Mouse (Mus musculus) CH12F3 (cell line): ENCODE results near the gene Pnpla5.
"Not testable (repeated sequence)": the region's sequence is repeated elsewhere in the genome, so short reads cannot be mapped to it uniquely, and the experiment has no call there.

Experiments used
- in situ Hi-C: fragments of 300-500 bp; cut with MboI; formaldehyde crosslinking; loops from 2 replicates; pipeline ENCODE4 v1.14.3; 2020; ENCODE audit warnings: low sequenced_read_pairs

Gene Pnpla5

DNA sequence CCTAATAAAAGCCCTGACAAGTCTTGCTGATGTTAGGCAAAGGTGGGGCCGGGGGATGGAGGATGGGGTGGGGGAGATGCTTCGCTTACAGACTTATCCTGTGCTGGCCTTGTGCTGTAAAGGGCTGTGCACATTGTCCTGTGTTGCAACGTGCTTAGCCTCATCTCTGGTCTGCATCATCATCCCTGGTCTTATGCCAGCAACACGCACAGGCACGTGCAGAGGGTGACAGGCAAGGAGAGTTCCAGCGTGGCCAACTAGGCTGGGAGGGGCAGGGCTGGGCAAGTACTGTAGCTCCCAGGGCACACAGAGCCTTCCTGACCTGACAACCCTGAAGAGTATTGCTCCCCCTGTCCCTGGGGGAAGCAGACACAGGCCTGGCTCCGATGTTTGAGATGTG is 1.9 kb downstream of the Pnpla5 start:
- in situ Hi-C loops: loop anchor here (25.0 kb wide), 1 partner anchor 516 kb away; no protein-coding TSS in a partner anchor

DNA sequence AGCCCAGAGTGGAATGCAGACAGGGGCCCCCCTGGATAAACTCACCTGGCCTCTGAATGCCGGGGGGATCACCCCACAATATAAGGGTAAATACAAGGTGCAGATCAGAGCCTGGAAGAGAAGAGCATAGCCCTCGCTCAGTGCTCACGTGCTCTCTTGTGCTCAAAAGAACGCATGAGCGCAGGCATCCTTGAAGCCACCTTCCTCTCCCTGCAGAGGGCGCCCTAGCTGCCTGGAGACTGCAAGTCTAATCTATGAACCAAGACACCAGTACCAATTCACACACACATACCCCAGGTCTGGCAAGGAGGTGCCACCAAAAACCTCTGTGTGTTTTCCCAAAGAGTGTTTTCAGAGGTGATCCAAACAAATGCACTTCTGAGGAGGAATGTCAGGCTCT is 2.4 kb downstream of the Pnpla5 start:
- in situ Hi-C loops: loop anchor here (25.0 kb wide), 1 partner anchor 517 kb away; no protein-coding TSS in a partner anchor

DNA sequence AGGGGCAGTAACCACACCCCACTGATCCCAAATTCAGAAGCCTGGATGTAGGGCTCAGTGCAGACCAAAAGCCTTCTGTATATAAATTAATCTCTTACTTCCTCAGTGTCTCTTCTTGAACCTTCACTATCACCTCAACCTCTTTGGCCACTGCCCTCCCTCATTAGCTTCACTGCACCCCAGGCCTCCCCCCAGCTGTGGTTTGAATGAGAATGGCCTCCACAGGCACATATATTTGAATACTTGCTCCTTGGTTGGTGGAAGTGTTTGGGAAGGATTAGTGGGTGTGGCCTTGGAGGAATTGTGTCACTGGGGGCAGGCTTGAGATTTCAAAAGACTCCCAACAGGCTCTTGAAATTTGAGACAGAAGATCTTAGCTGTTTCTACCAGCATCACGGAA is 6.5 kb downstream of the Pnpla5 start:
- in situ Hi-C loops: loop anchor here (25.0 kb wide), 1 partner anchor 521 kb away; no protein-coding TSS in a partner anchor

DNA sequence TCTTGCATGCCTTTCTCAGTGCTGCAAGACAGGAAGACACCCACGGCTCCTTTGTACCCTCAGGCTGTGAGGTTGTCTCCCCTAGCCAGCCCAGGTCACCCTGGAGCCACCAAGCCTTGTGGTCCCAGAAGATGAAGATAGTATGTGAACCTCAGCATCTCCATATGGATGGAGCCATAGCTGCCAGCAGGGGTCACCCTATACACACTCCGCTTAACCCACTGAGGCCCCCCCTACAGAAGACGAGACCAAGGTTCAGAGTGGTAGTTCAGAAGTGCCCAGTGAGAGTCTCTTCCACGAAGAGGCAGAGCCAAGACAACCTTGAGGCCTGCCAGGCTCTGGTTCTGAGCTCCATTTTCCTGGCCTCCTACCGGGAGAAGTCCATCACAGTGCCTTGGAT is 7.2 kb downstream of the Pnpla5 start:
- in situ Hi-C loops: loop anchor here (25.0 kb wide), 1 partner anchor 522 kb away; no protein-coding TSS in a partner anchor

DNA sequence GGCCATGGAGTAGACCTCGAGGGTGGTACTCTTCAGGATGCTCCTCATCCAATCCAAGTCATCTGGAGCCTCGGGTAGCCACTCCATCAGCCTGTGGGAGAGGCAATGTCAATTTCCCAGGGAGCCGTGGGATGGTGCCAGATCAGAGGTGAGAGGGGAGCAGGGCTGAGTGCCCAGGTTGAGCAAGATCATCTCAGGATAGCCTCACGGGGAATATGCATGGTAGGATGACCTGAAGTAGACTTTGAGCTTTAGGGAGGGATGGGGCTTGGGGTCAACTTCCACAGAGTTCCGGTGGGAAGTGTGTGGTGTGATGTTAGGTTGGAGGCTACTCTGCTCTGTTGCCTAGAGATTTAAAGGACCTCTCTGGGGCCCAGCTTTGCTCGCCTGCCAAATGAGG is 9.1 kb downstream of the Pnpla5 start:
- in situ Hi-C loops: loop anchor here (25.0 kb wide), 1 partner anchor 523 kb away; no protein-coding TSS in a partner anchor

DNA sequence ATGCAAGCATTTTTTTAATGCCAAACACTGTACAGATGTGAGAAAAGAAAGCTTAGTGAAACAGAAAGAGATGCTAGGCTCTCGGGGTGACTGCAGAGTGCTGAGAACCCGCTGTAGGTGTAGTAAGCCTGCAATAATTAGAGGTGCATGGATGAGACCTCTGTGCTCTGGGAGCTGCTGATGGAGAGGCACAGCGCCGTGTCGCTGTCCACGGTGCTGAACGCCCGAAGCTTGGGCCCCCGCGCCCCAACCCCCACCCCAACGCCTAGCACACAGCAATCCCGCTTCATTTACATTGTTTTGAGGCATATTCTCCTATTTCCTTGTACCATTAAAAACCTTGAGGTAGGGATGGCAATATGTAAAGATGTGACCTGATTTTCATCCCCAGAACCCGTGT is 14.1 kb downstream of the Pnpla5 start:
- in situ Hi-C loops: loop anchor here (25.0 kb wide), 1 partner anchor 528 kb away; no protein-coding TSS in a partner anchor

DNA sequence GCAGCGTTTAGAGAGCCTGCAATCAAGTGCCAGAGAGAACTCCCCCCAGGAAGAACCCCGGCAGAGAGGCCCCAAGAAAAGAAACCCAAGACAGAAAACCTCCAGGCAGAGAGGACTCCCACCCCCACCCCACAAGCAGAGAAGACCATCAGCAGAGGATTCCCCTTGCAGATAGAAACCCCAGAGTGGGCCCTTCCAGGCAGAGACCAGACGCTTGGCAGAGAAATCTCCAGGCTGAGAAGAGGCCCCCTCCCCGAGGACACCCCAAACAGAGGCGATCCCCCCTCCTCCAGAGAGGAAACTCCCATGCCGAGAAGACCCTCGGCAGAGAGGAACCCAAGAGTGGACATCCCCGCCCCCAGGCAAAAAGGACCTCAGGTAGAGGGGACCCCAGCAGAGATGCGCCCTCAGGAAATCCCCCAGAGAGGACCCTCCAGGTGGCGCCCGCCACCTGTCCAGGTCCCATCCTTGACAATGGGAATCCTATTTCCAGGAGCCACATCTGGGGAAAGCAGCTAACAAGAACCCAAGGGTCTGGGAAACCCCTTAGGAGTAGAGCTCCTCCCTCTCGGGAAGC is 17.0 kb downstream of the Pnpla5 start:
- in situ Hi-C loops: loop anchor here (25.0 kb wide), 1 partner anchor 531 kb away; no protein-coding TSS in a partner anchor

DNA sequence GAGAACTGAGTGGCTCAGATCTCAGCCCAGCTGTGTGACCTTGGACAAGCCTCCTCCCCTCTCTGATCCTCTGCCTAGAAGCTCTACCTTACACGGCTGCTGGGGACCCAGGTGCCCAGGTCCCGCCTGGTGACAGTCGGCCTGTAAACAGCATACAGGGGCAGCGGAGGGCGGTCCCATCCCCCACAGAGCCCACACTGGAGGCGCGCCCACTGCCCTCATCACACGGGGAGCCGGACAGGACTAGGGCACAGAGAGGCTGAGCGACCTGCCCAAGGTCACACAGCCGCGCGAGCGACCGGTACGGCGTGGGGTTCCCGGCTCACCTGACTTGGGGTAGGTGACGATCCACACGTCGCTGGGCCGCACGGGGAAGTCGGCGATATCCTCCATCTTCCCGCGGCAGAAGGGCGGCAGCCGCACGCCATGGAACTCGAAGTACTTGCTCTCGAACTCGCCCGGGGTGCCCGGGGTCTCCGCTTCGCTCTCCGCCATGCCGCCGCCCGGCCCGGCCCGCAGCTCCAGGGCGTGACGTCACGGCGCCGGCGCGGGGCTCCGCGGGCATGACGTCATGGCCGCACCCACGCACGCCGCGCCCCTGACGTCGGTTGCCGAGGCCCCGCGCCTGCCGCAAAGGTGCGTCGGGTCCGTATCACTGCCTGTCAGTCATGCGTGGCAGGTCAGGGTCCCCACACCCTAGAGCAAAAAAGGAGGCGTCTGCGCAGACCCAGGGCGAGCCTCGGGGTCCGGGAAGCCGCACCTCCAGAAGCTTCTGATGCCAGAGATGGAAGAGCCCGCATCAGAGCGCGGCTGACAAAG is 17.7 kb downstream of the Pnpla5 start, which contains the start of gene Sult4a1:
Gene Sult4a1 (minus strand): TSS at position 650 of the 819 bp plus-strand sequence.
- in situ Hi-C loops: loop anchor here (25.0 kb wide), 1 partner anchor 532 kb away; no protein-coding TSS in a partner anchor

DNA sequence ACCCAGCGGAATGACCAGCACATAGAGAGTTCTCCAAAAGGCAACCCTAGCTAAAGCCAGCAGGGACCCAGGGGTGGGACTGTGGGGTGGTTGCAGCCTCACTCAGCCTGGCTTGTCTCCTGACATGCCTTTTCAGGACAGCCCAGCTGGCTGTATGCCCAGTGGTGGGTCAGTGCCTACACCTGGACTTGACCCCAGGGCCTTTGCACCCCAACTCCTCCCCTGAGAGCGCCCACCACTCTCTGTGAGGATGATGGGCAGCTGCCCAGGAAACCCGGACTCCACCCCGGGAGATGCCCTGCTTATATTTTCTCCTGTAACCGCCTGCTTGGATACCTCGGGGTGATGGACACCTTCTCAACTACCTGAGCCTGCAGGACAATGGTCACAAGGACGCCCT is 18.3 kb downstream of the Pnpla5 start:
- in situ Hi-C loops: loop anchor here (25.0 kb wide), 1 partner anchor 533 kb away; no protein-coding TSS in a partner anchor

DNA sequence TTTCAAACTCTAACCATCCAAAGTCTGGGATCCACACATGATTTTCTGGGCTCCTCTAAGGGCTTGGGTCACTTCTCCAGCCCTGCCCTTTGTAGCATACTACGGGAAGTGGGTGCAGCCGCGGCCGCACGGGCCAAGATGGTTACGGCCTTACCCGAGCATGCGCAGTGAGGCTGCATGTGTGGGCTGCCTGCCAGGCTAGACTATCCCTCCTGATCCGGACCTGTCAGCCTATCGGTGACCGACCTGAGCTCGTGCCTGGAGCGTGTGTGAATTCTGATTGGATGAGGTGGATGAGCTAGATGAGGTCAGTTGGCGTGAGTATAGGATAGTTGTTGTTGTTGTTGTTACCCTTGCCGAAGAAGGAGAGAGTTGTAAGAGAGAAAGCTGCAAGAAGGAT is 25.4 kb downstream of the Pnpla5 start:
- in situ Hi-C loops: not testable (repeated sequence)

DNA sequence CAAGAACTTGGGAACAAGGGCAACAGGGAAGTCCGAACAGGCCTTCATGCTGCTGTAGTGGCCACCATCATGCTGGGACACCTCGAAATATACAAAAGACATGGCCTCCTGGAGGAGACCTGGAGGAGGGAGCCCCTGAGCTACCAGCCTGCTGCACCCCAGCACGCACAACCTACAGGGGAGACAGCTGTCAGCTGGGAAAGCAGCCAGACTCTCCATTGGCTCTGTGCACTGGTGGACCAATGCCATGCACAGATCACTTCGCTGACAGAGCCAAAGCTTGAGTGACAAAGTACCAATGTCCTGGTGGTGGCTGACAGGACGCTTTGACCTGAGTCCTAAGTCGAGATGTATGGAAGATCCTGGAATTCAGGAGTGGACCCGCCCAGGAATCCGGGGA is 26.9 kb downstream of the Pnpla5 start:
- in situ Hi-C loops: no loop called here

DNA sequence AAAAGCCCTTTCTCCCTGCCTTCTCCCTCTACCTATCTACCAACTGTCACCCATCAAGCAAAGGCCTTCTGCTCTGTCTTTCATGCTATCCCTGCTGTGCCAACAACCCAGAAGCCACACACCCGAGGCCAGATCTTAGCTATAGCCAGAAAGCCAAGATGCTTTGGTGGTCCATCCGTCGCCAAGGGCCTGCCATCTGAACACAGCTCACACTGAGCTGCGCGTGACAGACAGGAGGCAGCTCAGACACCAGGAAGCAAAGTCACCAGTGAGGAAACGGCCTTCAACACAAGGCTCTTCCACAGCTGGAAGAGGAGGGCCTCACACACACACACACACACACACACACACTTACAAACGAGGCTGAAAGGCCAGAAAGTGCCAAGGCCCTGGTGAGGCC is 28.1 kb downstream of the Pnpla5 start:
- in situ Hi-C loops: no loop called here

DNA sequence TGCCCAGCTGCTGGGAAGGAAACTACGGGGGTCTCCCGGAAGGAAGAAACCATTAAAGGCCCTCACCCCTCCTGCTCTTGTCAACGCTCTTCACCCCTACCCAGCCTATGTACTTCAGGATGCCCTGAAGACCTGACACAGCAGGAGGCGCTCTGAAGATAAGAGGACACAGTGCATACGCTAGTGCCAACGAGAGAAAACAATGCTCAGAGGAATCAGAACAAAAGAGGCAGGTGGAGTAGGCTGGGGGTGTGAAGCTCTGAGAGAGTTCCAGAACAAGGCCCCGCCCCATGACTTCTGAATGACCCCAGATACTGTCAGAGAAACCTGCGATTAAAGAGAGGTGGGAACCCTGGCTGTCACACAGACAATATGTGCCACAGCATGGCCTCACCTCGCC is 36.2 kb downstream of the Pnpla5 start:
- in situ Hi-C loops: no loop called here

DNA sequence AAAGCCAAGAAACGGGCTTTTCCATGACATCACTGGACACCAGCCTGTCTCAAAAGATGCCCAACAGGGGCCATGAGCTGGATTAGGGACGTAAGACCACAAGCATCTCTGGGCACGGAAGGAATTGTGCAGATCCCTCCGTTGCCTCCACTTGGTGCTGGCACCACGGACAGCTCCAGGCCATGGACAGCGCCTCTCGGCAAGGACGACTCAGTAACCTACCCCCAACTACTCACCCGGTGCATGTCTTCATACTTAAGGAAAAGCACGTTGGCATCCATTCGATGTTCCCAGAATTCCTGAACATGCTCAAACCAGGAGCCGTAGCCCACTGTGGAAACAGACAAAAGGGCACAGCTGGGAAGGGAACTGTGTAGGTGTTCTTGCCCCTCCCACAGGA is 36.6 kb downstream of the Pnpla5 start:
- in situ Hi-C loops: no loop called here

DNA sequence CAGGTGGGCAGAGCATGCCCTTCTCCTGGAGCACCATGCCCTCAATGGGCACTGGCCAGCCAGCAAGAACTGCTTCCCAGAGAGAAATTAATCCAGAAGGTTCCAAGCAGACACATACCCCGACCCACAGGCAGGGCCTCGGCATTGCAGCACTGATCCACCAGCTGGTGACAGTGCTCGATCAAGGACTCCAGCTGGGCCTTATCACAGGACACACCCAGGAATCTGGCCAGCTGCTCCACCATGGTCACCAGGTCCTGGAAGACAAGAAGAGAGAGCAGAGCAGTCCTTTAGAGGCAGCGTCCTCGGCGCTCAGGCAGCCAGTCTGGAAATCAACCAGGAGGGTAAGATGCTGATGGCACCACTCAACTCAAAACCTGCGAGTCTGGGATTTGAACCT is 42.9 kb downstream of the Pnpla5 start:
- in situ Hi-C loops: no loop called here

DNA sequence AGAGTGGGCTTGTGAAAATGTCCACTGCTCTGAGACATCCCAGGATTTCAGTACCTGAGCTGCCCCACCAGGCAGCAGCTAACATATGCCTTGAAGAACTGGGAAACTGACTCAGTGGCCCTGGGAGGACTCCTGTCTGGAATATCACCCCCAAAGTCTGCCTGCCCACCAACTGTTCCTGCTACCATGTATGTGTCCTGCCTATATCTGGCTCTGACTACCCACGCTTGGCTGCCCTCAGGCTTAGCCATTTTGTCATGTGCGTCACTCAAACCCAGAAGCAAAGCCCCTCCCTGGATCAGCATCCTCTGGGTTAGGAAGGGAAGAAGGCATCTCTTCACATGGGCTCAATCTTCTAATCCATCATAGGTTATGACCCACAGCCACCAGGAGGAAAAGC is 43.5 kb downstream of the Pnpla5 start:
- in situ Hi-C loops: no loop called here

DNA sequence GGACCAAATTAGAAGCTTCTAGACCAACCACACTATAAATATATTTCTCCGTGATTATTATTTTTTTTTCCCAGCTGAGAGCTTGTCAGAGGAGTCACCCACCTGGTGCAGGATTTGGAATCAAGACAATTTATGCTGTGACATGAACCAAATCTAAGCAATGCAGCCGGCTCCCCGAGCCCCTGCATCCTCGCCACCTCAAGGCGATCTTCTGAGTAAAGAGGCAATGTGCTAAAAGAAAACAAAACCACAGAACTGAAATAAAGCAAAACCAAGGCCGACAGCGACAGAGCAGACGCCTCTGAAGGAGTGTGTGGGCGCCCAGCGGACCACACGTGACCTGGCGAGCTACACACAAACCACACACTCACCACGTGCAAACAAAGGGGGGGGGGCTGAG is 44.3 kb downstream of the Pnpla5 start:
- in situ Hi-C loops: no loop called here

DNA sequence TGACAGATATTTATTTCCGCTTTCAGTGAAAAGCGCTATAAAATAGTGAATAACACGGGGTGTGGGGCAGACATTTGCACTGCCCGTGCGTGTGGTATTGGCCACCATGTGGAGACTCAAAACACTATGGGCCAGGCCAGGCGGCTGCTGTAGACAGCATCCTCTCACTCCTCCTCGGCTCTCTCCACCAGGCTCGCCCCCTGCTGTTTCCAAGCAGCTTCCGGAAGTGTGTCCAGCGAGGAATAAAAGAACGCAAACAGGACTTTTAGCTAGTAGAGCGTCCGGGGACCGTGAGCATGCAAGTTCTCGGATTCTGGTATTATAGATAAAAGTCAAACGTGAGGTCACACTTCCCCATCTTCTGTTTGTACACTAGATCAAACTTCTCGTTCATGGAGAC is 45.8 kb downstream of the Pnpla5 start:
- in situ Hi-C loops: no loop called here

DNA sequence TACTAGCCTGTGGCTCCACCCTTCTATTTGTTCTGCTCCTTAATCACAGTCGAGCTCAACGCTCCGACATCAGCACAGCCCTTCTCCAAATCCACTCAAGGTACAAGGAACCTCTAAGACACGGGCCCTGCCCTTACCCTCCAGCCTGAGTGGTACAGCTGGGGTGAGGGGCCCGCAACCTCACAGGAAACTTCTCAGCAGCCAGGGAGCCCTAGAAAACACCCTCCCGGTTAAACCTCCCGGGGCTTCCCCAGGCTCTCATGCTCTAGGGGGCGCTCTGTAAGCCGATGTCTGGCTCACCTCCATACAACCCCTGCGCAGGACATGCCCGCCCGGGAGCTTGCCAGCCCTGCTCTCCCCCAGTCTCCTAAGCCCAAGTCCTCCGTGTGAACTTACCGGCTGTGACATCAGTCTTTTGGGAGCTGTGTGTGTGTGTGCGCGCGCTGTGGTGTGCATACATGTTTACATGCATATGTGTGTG is 48.2 kb downstream of the Pnpla5 start:
- in situ Hi-C loops: loop anchor here (25.0 kb wide), 1 partner anchor 212 kb away; no protein-coding TSS in a partner anchor

DNA sequence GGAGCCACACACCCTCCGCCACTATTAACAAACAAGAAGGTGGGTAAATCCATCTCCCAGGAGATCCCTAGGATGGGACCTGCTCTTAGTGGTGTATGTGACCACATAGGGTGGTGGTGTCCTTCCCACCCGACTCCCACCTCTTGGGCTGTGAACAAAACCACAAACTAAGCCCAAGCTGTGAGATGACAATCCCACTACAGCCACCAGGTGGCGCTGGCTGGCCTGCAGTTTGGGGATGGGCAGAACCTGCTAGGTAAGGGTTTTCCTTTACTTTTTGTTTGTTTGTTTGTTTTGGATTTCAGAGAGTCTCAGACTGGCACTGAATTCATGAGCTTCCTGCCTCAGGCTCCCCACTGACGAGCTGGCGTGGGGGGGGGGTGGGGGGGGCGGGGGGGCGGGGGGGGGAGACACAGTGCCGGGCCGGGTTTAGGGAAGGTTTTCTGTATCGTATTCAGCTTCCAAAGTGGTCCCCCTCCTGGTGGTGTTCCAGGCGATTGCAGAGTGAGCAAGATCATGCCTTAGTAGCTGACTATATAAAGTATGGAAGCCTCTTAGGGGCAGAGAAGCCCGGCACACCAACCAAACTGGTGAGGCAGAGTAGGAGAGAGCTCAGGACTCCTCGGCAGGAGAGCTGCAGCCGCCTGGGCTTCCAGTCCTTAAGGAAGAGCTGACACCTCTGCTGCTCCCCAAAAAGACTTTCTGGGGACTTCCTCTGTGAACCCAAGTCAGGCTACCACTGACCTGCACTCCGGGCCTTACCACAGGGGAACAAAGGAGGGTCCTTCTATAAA is 48.9 kb downstream of the Pnpla5 start:
- in situ Hi-C loops: loop anchor here (25.0 kb wide), 1 partner anchor 212 kb away; no protein-coding TSS in a partner anchor

DNA sequence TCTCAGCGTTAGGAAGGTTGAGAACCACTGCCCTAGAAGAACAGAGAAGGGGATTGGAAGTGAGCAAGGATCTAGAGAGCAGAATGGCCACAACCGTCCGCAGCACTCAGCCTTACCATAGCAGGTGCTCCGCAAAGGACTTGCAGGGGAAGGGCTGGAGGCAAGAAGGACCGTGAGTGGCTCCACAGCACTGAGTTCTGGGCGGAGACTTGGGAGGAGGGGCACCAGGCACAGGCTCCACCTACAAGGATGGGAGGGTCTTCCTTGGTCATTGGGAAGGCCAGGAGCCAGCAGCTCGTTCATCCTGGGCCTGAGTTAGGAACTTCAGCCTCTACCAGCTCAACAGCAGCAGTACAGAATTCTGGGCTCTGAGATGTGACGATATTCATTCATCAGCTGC is 49.9 kb downstream of the Pnpla5 start:
- in situ Hi-C loops: loop anchor here (25.0 kb wide), 1 partner anchor 211 kb away; no protein-coding TSS in a partner anchor
